Mouse (Mus musculus) stomach, postnatal 0 days (tissue): ENCODE data around the gene D17Wsu92e.

Experiments used
- CTCF ChIP-seq: IDR thresholded peaks from 2 replicates; pipeline ENCODE4 v1.5.1; 2016; ENCODE audit warnings: antibody characterized with exemption, low read depth, mild to moderate bottlenecking, moderate library complexity
- EP300 ChIP-seq: optimal IDR thresholded peaks from 2 replicates; pipeline ENCODE3; 2016; ENCODE audit warnings: antibody characterized with exemption

DNA sequence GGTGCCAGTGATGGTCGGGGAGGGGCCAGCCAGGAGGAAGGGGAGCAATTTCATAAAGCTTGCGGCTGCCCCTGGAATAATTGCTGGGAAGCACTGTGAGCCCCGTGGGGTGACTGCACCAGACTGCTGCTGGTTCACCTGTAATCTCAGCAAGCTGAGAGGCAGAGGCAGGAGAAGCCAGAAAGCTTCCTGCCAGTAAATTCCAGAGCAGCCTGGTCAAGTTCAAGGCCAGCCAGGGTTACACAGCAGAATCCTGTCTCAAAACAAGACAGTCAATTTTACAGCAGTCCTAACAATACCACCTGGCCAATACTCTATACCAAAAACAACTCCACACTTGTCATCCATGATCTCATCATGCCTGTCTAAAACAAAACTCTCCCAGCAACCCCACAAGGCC is 8.5 kb downstream of the D17Wsu92e start:
- TF ChIP-seq CTCF (no peak), EP300 (no peak)
